Mouse (Mus musculus) MEL (cell line): ENCODE data around the gene Zdhhc13.

Experiments
- POLR2A ChIP-seq, 2 experiments: IDR thresholded peaks; 2 replicates each; pipeline ENCODE4 v1.6.1; 2011 to 2012; ENCODE audit warnings: low read length in 2 of 2, mild to moderate bottlenecking in 2 of 2, control low read depth in 1 of 2, improper control_type of control experiment in 1 of 2, low read depth in 1 of 2, moderate library complexity in 1 of 2; ENCODE audit not compliant: control insufficient read depth in 1 of 2, insufficient read depth in 1 of 2, poor library complexity in 1 of 2
- POLR2AphosphoS2 ChIP-seq: IDR thresholded peaks from 2 replicates; pipeline ENCODE4 v1.6.1; 2011; ENCODE audit warnings: low read length, improper control_type of control experiment

DNA sequence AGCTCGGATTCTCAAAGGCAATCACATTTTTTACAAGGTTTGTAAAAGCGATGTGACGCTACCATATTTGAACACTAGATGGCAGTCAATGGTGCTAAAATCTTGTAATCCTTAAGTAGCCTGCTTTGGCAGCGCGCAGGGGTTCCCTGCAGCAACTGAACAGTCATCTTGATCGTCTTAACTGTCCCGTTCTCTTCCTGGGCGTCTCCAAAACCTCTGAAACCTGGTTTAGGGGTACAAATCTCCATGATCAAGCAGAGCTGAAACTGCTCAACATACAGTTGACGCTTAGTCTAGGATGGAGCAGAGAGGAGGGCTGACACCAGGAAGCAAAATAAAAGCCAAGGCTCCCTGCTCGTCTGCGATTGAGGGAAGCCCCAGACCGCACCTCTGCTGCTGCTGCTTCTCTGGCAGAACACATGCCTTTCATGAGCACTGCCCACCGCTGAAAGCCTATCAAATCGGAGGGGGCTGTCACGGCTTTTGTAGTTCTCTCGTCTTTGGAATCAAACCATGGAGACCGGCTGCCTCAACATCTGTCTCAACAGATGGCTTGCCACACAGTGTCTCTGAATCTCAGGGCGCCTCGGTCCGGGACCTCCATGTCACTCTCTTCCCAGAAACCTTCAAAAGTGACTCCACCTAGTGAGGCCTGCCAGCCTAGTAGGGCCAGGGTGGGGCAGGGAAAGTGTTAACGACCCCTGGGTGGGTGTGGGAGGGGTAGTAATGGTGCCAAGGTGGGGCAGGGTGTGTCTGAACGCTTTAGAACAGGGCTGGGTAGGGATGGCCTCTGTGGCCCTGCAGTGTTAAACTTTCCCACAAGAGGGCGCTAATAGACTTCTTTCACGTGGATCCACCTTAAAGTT, 39.3 kb upstream of the Zdhhc13 start:
- TF ChIP-seq POLR2AphosphoS2: no peak
- no peak for TF ChIP-seq POLR2A (IDR thresholded peaks at IDR 0.05; ENCODE audit: control insufficient read depth in 1 of 2, insufficient read depth in 1 of 2, low read depth in 1 of 2, low read length in 2 of 2, poor library complexity in 1 of 2)
